Mouse (Mus musculus) stomach, embryonic 16.5 days (tissue): ENCODE measurements at regions not wholly inside any gene's neighbourhood (a gene's known extent, or its start where the extent isn't known, plus 50 kb on each side); places are given as distances from the start of the nearest gene placed in this dataset.

Experiments used
- ATAC-seq: fragments of 200-750 bp; cut with Nextera tagmentation; 2 replicates; pipeline ENCODE4 v1.8.0; 2017; ENCODE audit warnings: moderate number of reproducible peaks, moderate TSS enrichment; ENCODE audit not compliant: insufficient read depth, low FRiP score
- H3K27ac ChIP-seq: fragments of 300-500 bp; sonication (generic); 2 replicates; pipeline ENCODE4 v1.5.1; 2014; ENCODE audit warnings: low read length
- H3K27me3 ChIP-seq: fragments of 300-500 bp; sonication (generic); 2 replicates; pipeline ENCODE4 v1.6.1; 2014; ENCODE audit warnings: low read length, control low read depth, mixed read lengths; ENCODE audit not compliant: control insufficient read depth, insufficient read depth
- H3K36me3 ChIP-seq: fragments of 300-500 bp; sonication (generic); 2 replicates; pipeline ENCODE4 v1.6.1; 2014; ENCODE audit warnings: low read length; ENCODE audit not compliant: control insufficient read depth, insufficient read depth
- H3K4me1 ChIP-seq: fragments of 300-500 bp; sonication (generic); 2 replicates; pipeline ENCODE4 v1.6.1; 2014; ENCODE audit warnings: low read length, control low read depth, mixed read lengths; ENCODE audit not compliant: control insufficient read depth, insufficient read depth
- H3K4me2 ChIP-seq: fragments of 300-500 bp; sonication (generic); 2 replicates; pipeline ENCODE4 v1.6.1; 2014; ENCODE audit warnings: low read depth, low read length, mixed read lengths
- H3K4me3 ChIP-seq: fragments of 300-500 bp; sonication (generic); replicated peaks from 2 replicates; pipeline ENCODE4 v1.5.1; 2014; ENCODE audit warnings: mild to moderate bottlenecking, low read length
- H3K9ac ChIP-seq: fragments of 300-500 bp; sonication (generic); 2 replicates; pipeline ENCODE4 v1.6.1; 2014; ENCODE audit warnings: low read length
- H3K9me3 ChIP-seq: fragments of 300-500 bp; sonication (generic); replicated peaks from 2 replicates; pipeline ENCODE4 v1.6.1; 2016; ENCODE audit warnings: low read length, control low read depth; ENCODE audit not compliant: control insufficient read depth
- WGBS: fragments of 180-500 bp; shearing (Covaris S2); extraction: QIAGEN DNeasy Blood & Tissue Kit; methylation state at CpG from one replicate; pipeline ENCODE4 v1.1.7; 2014; 5-methylcytosine and 5-hydroxymethylcytosine counted together

GRCm38 (mm10) chr4:137181252-137181651 is 96.0 kb upstream of the Wnt4 start:
- 0 out of 2 replicates have a peak, but pooled peaks have one; percentile 9 for ATAC-seq
- 45% methylated on average over 8 of the region's 8 CpGs for WGBS

GRCm38 (mm10) chr4:137180083-137180482 is 97.2 kb upstream of the Wnt4 start:
- H3K4me1 ChIP-seq: peaks cover 24% of the 10 kb centered on the region
- no peak overlapping the region for H3K9ac ChIP-seq
- no peak for ATAC-seq
- H3K27ac ChIP-seq: no peak overlapping the region
- H3K4me3 ChIP-seq: no peak overlapping the region
- no peaks in the 10 kb centered on the region for H3K9me3 ChIP-seq
- 72% methylated on average over 2 of the region's 2 CpGs for WGBS
- no peak overlapping the region for H3K4me2 ChIP-seq
- H3K36me3 ChIP-seq: no peaks in the 10 kb centered on the region
- no peaks in the 10 kb centered on the region for H3K27me3 ChIP-seq

More at GRCm38 (mm10) chr4:137181252-137181651, 96.0 kb upstream of the Wnt4 start:
- Histone ChIP-seq H3K4me1 (peaks cover 24% of the 10 kb centered on the region), H3K9ac (no peak overlapping the region), H3K27me3 (no peaks in the 10 kb centered on the region), H3K9me3 (no peaks in the 10 kb centered on the region), H3K4me3 (no peak overlapping the region), H3K36me3 (no peaks in the 10 kb centered on the region), H3K4me2 (no peak overlapping the region), H3K27ac (0 out of 2 replicates have a peak overlapping the region, but pooled peaks have one; percentile 46)

- Histone ChIP-seq H3K4me1 (peaks cover 16% of the 10 kb centered on the region), H3K9ac (peak overlapping the region; percentile 39; the same call in 1 of the 2 replicates), H3K36me3 (no peaks in the 10 kb centered on the region), H3K27me3 (no peaks in the 10 kb centered on the region), H3K4me2 (no peak overlapping the region), H3K4me3 (no peak overlapping the region), H3K9me3 (no peaks in the 10 kb centered on the region), H3K27ac (no peak overlapping the region)
- ATAC-seq: no peak
- 47% methylated on average over 3 of the region's 3 CpGs for WGBS
These were observed 98.5 kb upstream of the Wnt4 start for GRCm38 (mm10) chr4:137178833-137179232.

GRCm38 (mm10) chr4:137164933-137165332 is 112.4 kb upstream of the Wnt4 start:
- H3K36me3 ChIP-seq: no peaks in the 10 kb centered on the region
- H3K4me3 ChIP-seq: peak overlapping the region; percentile 37
- peak overlapping the region; percentile 58; the same call in 1 of the 2 replicates for H3K9ac ChIP-seq
- 21% methylated on average over 9 of the region's 9 CpGs for WGBS
- ATAC-seq: peak; percentile 77
- no peaks in the 10 kb centered on the region for H3K4me1 ChIP-seq
- H3K27ac ChIP-seq: peak overlapping the region; percentile 75
- H3K9me3 ChIP-seq: no peaks in the 10 kb centered on the region
- H3K27me3 ChIP-seq: no peaks in the 10 kb centered on the region
- peak overlapping the region; percentile 55 for H3K4me2 ChIP-seq

GRCm38 (mm10) chr4:137164429-137164828 is 112.9 kb upstream of the Wnt4 start:
- no peaks in the 10 kb centered on the region for H3K9me3 ChIP-seq
- H3K4me2 ChIP-seq: peak overlapping the region; percentile 55
- peak; percentile 72; the same call in 1 of the 2 replicates for ATAC-seq
- no peaks in the 10 kb centered on the region for H3K4me1 ChIP-seq
- H3K27ac ChIP-seq: peak overlapping the region; percentile 75
- H3K4me3 ChIP-seq: peak overlapping the region; percentile 37
- peak overlapping the region; percentile 58; the same call in 1 of the 2 replicates for H3K9ac ChIP-seq
- WGBS: 3% methylated on average over 12 of the region's 12 CpGs
- H3K27me3 ChIP-seq: no peaks in the 10 kb centered on the region
- no peaks in the 10 kb centered on the region for H3K36me3 ChIP-seq

- Histone ChIP-seq H3K4me2 (peak overlapping the region; percentile 55), H3K27ac (peak overlapping the region; percentile 75), H3K9me3 (no peaks in the 10 kb centered on the region), H3K4me1 (no peaks in the 10 kb centered on the region), H3K36me3 (no peaks in the 10 kb centered on the region), H3K9ac (no peak overlapping the region; the same call in 1 of the 2 replicates), H3K4me3 (no peak overlapping the region), H3K27me3 (no peaks in the 10 kb centered on the region)
- WGBS: 55% methylated on average over 12 of the region's 12 CpGs
- ATAC-seq: no peak
These were observed 113.3 kb upstream of the Wnt4 start for GRCm38 (mm10) chr4:137163962-137164361.

GRCm38 (mm10) chr4:137160526-137160925 is 111.9 kb upstream of the Zbtb40 start:
- H3K4me3 ChIP-seq: no peak overlapping the region
- H3K27ac ChIP-seq: no peak overlapping the region
- WGBS: 67% methylated on average over 7 of the region's 7 CpGs
- H3K4me2 ChIP-seq: no peak overlapping the region
- no peaks in the 10 kb centered on the region for H3K9me3 ChIP-seq
- no peaks in the 10 kb centered on the region for H3K36me3 ChIP-seq
- no peaks in the 10 kb centered on the region for H3K27me3 ChIP-seq
- H3K4me1 ChIP-seq: no peaks in the 10 kb centered on the region
- no peak overlapping the region for H3K9ac ChIP-seq
- no peak for ATAC-seq

GRCm38 (mm10) chr4:137158201-137158600 is 109.6 kb upstream of the Zbtb40 start:
- Histone ChIP-seq H3K27me3 (no peaks in the 10 kb centered on the region), H3K27ac (no peak overlapping the region), H3K9ac (no peak overlapping the region), H3K9me3 (no peaks in the 10 kb centered on the region), H3K4me3 (no peak overlapping the region), H3K36me3 (no peaks in the 10 kb centered on the region), H3K4me2 (no peak overlapping the region), H3K4me1 (no peaks in the 10 kb centered on the region)
- ATAC-seq: no peak
- WGBS: 73% methylated on average over 9 of the region's 9 CpGs

GRCm38 (mm10) chr4:137156441-137157105 is 108.0 kb upstream of the Zbtb40 start:
- WGBS: 50% methylated on average over 11 of the region's 11 CpGs

More at GRCm38 (mm10) chr4:137156441-137157105, 108.0 kb upstream of the Zbtb40 start:
- H3K9ac ChIP-seq: no peak overlapping the region
- no peaks in the 10 kb centered on the region for H3K36me3 ChIP-seq
- no peaks in the 10 kb centered on the region for H3K27me3 ChIP-seq
- no peak overlapping the region for H3K4me3 ChIP-seq
- H3K9me3 ChIP-seq: peaks cover 4% of the 10 kb centered on the region; the same call in 1 of the 2 replicates
- H3K4me1 ChIP-seq: no peaks in the 10 kb centered on the region
- no peak for ATAC-seq
- H3K27ac ChIP-seq: no peak overlapping the region
- no peak overlapping the region for H3K4me2 ChIP-seq
